Mouse (Mus musculus) heart, postnatal 0 days (tissue): ENCODE data around the gene Nup98. TPM values are rescaled to one million over a fixed set of nuclear protein-coding genes. Genes with fewer than 3 reads are reported as not detected.

Experiments used
- ATAC-seq: fragments of 200-750 bp; cut with Nextera tagmentation; 2 replicates; pipeline ENCODE4 v1.8.0; 2017; ENCODE audit warnings: low read depth, moderate number of reproducible peaks, moderate library complexity; ENCODE audit not compliant: insufficient read depth
- DNase-seq: peaks from one replicate; pipeline ENCODE4 v3.0.0-alpha.2; 2016; ENCODE audit warnings: low spot score
- H3K27ac ChIP-seq: fragments of 300-500 bp; sonication (generic); 2 replicates; pipeline ENCODE4 v1.5.1; 2014; ENCODE audit warnings: low read depth, mild to moderate bottlenecking
- H3K27me3 ChIP-seq: fragments of 300-500 bp; sonication (generic); 2 replicates; pipeline ENCODE4 v1.6.1; 2014; ENCODE audit warnings: low read length, mixed read lengths; ENCODE audit not compliant: control insufficient read depth, insufficient read depth
- H3K36me3 ChIP-seq: fragments of 300-500 bp; sonication (generic); replicated peaks from 2 replicates; pipeline ENCODE4 v1.6.1; 2014; ENCODE audit warnings: low read length, mixed read lengths; ENCODE audit not compliant: control insufficient read depth, insufficient read depth
- H3K4me1 ChIP-seq: fragments of 300-500 bp; sonication (generic); 2 replicates; pipeline ENCODE4 v1.6.1; 2014; ENCODE audit warnings: antibody characterized with exemption; ENCODE audit not compliant: control insufficient read depth, insufficient read depth
- H3K4me2 ChIP-seq: fragments of 300-500 bp; sonication (generic); 2 replicates; pipeline ENCODE4 v1.6.1; 2014; ENCODE audit warnings: low read depth, mild to moderate bottlenecking, low read length, moderate library complexity
- H3K4me3 ChIP-seq: fragments of 300-500 bp; sonication (generic); 2 replicates; pipeline ENCODE4 v1.5.1; 2014; ENCODE audit warnings: low read depth, low read length
- H3K9ac ChIP-seq: fragments of 300-500 bp; sonication (generic); replicated peaks from 2 replicates; pipeline ENCODE4 v1.6.1; 2014; ENCODE audit warnings: low read depth, low read length, mixed read lengths
- H3K9me3 ChIP-seq: fragments of 300-500 bp; sonication (generic); replicated peaks from 2 replicates; pipeline ENCODE4 v1.6.1; 2016; ENCODE audit warnings: low read length; ENCODE audit not compliant: control insufficient read depth
- CTCF ChIP-seq: IDR thresholded peaks from 2 replicates; pipeline ENCODE4 v1.5.1; 2016; ENCODE audit warnings: antibody characterized with exemption, control low read depth, low read depth
- EP300 ChIP-seq: IDR thresholded peaks from 2 replicates; pipeline ENCODE4 v1.6.1; 2016; ENCODE audit warnings: antibody characterized with exemption, low read depth
- WGBS: fragments of 180-500 bp; shearing (Covaris S2); extraction: QIAGEN DNeasy Blood & Tissue Kit; methylation state at CpG from one replicate; pipeline ENCODE4 v1.1.7; 2014; 5-methylcytosine and 5-hydroxymethylcytosine counted together
- polyA plus RNA-seq: library from polyadenylated mRNA; unstranded; fragments of >200 nt; fragmentation: Nextera tagmentation; extraction: Ambion mirVana; gene quantifications from 2 replicates; pipeline ENCODE4 v1.2.1, GENCODE M21; 2015
- total RNA-seq: library from RNA; depleted of rRNA; stranded (reverse); fragments of >200 nt; gene quantifications from 2 replicates; pipeline ENCODE4 v1.2.3, GENCODE M21; 2014; ENCODE audit warnings: low replicate concordance

The Nup98 gene
- total and polyA plus RNA-seq, 2 experiments from 2014 or later, result 12.2 to 28.0 TPM

DNA sequence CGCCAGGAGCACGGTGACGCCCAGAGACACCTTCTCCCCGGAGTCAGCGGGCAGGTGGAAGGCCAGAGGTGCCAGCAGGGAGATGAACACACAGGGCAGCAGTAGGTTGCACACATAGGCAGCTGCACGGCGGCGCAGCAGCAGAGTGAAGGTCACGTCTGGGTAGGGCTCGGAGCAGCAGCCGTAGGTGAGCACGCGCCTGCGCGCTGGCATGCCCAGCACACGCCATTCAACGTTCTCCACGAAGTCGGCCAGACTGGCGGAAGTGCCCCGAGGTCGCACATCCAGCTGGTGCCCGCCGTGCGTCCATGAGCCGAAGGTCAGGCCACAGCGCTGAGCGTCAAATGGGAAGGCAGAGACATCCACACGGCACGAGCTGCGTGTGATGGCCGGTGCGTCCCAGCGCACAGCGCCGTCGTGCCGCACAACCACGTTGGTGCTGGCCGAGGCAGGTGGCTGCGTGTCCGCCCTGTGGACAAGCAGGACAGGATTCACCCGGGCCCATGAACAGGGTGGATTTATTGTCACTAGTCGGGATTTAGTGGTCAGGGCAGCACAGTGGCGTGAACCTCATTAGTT, 96.7 kb downstream of the Nup98 start:
- 72% methylated on average over 45 of the region's 45 CpGs for WGBS
- H3K4me1 ChIP-seq, result no peaks in the 10 kb centered on the region
- DNase-seq (no peak), ATAC-seq (no peak)
- no peak overlapping the region for H3K4me3 ChIP-seq
- no peaks in the 10 kb centered on the region for H3K36me3 ChIP-seq
- no peaks in the 10 kb centered on the region for H3K9me3 ChIP-seq
- no peak overlapping the region for H3K27ac ChIP-seq
- no peaks in the 10 kb centered on the region for H3K27me3 ChIP-seq
- TF ChIP-seq EP300 (no peak), CTCF (no peak)
- H3K4me2 ChIP-seq, result no peak overlapping the region
- no peak overlapping the region for H3K9ac ChIP-seq

DNA sequence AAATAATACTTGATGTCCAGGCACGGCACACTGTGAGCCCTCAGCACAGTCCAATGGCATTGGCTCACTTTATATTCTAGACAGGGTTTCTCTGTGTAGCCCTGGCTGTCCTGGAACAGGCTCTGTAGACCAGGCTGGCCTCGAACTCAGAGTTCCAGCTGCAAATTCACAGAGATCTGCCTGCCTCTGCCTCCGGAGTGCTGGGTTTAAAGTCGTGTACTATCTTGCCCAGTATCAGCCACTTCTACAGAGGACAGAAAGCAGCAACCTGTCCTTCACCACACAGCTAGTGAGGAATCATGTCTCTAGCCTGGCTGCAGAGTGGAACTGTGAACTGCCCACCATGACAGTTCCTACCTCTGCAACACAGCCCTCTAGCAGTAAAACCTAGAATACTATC, 100.2 kb downstream of the Nup98 start:
- TF ChIP-seq CTCF, result no peak
- no peak for TF ChIP-seq EP300
- 75% methylated on average over 4 of the region's 4 CpGs for WGBS
- no peak for DNase-seq

DNA sequence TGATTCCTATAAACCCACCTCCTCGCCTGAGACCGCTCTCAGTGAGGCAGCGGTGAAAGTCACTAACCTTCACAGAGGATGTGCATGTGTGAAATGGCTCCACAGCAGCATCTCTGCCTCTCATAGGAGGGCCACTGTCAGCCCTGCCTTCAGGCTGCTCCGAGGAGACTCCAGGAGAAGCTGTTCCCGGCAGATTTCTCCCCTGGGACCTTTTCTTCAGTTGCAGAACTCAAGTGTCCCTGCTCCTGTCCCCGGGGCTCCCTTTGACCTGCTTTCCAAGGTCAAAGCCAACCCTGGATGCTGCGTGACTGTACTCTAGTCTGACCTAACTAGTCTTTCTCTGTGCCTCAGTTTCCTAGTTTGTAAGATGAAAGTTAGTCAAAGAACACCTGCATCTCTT, 100.8 kb downstream of the Nup98 start, which contains the start of gene Art5:
Art5 (minus strand) TSS at position 319 of the 400 bp plus-strand sequence.
- Histone ChIP-seq H3K4me3 (no peak within 1 kb of the TSS), H3K27ac (no peak within 1 kb of the TSS), H3K36me3 (no peaks in the 10 kb centered on the region), H3K4me2 (peak within 1 kb of the TSS; percentile 19; the same call in 1 of the 2 replicates), H3K9ac (no peak within 1 kb of the TSS), H3K9me3 (no peaks in the 10 kb centered on the region), H3K27me3 (no peaks in the 10 kb centered on the region), H3K4me1 (0 out of 2 replicates have a peak, but pooled peaks cover 6% of the 10 kb centered on the region)
- TF ChIP-seq CTCF, result no peak
- no peak for TF ChIP-seq EP300
- ATAC-seq, result no peak
- DNase-seq, result no peak
- WGBS, result 66% methylated on average over 7 of the region's 7 CpGs

More for the DNA sequence above, 100.2 kb downstream of the Nup98 start:
- ATAC-seq, result no peak
- H3K27ac ChIP-seq, result no peak overlapping the region
- H3K4me3 ChIP-seq, result no peak overlapping the region
- no peak overlapping the region for H3K4me2 ChIP-seq
- no peaks in the 10 kb centered on the region for H3K9me3 ChIP-seq
- no peaks in the 10 kb centered on the region for H3K36me3 ChIP-seq
- no peaks in the 10 kb centered on the region for H3K27me3 ChIP-seq
- H3K4me1 ChIP-seq, result 0 out of 2 replicates have a peak, but pooled peaks cover 6% of the 10 kb centered on the region
- H3K9ac ChIP-seq, result no peak overlapping the region

DNA sequence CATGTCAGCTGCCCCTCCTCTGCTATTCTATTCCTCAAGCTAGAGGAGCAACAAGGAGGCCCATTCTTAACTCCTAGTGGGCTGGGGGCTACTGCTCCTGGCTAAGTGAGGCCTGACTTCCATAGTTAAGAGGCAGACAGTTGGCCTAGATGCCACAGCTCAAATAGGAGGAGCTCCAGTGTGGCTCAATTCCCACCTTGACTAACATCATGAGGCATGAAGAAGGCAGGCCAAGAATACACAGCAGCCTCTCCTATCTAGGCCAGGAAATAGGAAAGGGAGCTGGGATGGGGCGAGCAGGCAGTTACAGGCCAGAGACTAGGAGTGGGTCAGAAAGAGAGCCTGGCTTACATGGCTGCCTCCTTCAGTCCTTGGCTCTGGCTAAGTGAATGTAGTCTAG, 101.8 kb downstream of the Nup98 start:
- H3K9ac ChIP-seq, result no peak overlapping the region
- ATAC-seq (no peak), DNase-seq (no peak)
- H3K4me2 ChIP-seq, result peak overlapping the region; percentile 19; the same call in 1 of the 2 replicates
- H3K4me3 ChIP-seq, result no peak overlapping the region
- H3K4me1 ChIP-seq, result 0 out of 2 replicates have a peak, but pooled peaks cover 6% of the 10 kb centered on the region
- no peaks in the 10 kb centered on the region for H3K9me3 ChIP-seq
- H3K36me3 ChIP-seq, result no peaks in the 10 kb centered on the region
- H3K27ac ChIP-seq, result no peak overlapping the region
- TF ChIP-seq CTCF (no peak), EP300 (no peak)
- H3K27me3 ChIP-seq, result no peaks in the 10 kb centered on the region
- WGBS, result 79% methylated on average over 1 of the region's 1 CpGs

DNA sequence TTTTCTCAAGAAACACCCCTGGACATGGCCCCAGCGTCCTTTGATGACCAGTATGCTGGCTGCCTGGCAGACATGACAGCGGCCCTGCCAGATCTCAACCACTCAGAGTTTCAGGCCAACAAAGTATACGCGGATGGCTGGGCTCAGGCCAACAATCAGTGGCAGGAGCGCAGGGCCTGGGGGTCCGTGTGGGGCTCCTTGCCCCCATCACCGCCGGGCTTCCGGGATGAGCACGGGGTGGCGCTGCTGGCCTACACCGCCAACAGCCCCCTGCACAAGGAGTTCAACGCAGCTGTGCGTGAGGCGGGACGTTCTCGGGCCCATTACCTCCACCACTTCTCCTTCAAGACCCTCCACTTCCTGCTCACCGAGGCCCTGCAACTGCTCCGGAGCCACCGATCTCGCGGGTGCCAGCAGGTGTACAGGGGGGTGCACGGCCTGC, 103.3 kb downstream of the Nup98 start:
- no peak for DNase-seq
- no peaks in the 10 kb centered on the region for H3K9me3 ChIP-seq
- no peaks in the 10 kb centered on the region for H3K27me3 ChIP-seq
- peak overlapping the region; percentile 47 for H3K9ac ChIP-seq
- ATAC-seq, result peak; percentile 28; the same call in 1 of the 2 replicates
- 12% methylated on average over 23 of the region's 23 CpGs for WGBS
- no peak for TF ChIP-seq CTCF
- TF ChIP-seq EP300, result no peak
- H3K4me2 ChIP-seq, result peak overlapping the region; percentile 63
- no peaks in the 10 kb centered on the region for H3K36me3 ChIP-seq
- no peak overlapping the region for H3K27ac ChIP-seq
- 0 out of 2 replicates have a peak, but pooled peaks cover 6% of the 10 kb centered on the region for H3K4me1 ChIP-seq
- H3K4me3 ChIP-seq, result peak overlapping the region; percentile 32

DNA sequence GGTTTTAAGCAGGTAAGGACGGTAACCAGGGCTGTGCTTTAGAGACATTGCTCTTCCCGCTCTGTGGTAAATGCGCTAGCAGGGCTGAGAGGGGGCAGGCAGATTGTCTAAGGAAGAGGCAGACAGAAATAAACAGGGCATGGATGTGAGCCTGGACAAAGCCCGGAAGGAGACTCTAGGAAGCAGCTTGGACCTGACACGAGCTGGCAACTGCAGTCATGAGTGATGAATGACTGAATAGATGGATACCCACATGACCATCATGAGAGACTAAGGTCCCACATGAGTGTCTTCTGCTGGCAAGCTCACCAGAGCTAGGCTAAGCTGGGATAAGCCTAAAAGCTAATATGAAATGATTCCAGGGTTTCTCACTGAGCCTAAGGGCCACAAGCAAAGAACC, 105.8 kb downstream of the Nup98 start:
- Histone ChIP-seq H3K4me2 (no peak overlapping the region), H3K4me1 (peaks cover 22% of the 10 kb centered on the region), H3K27me3 (no peaks in the 10 kb centered on the region), H3K27ac (no peak overlapping the region), H3K36me3 (no peaks in the 10 kb centered on the region), H3K4me3 (no peak overlapping the region), H3K9me3 (no peaks in the 10 kb centered on the region), H3K9ac (no peak overlapping the region)
- DNase-seq, result no peak
- no peak for TF ChIP-seq CTCF
- no peak for TF ChIP-seq EP300
- no peak for ATAC-seq
- WGBS, result 49% methylated on average over 5 of the region's 5 CpGs
